Mouse (Mus musculus): ENCODE results near the gene Zfp36. TPM values are rescaled to one million over a fixed set of nuclear protein-coding genes. Genes with fewer than 3 reads are reported as not detected.

The Zfp36 gene
- polyA plus RNA-seq, 1 experiment from 2014 or later = 3.9 TPM

GRCm38 (mm10) chr7:28381938-28382337, 1.9 kb upstream of the Zfp36 start:
- ATAC-seq (ENCODE audit: low FRiP score) = no peak
- Histone ChIP-seq H3K4me3 (ENCODE audit: low read depth, low read length) (peak overlapping the region; percentile 12), H3K9me3 (ENCODE audit: control insufficient read depth, low read length) (no peaks in the 10 kb centered on the region), H3K9ac (ENCODE audit: low read depth, low read length) (peak overlapping the region; percentile 57), H3K27ac (ENCODE audit: low read depth, low read length) (peak overlapping the region; percentile 71), H3K4me2 (replicated peaks; ENCODE audit: low read depth, low read length) (peak overlapping the region; percentile 45), H3K27me3 (ENCODE audit: control insufficient read depth, insufficient read depth, low read length) (no peaks in the 10 kb centered on the region), H3K36me3 (ENCODE audit: control insufficient read depth, insufficient read depth, low read length) (no peaks in the 10 kb centered on the region), H3K4me1 (replicated peaks; ENCODE audit: control insufficient read depth, insufficient read depth, low read length) (peaks cover 9% of the 10 kb centered on the region)
- 7% methylated on average over 19 of the region's 20 CpGs for WGBS
- DNase-seq (ENCODE audit: low spot score) = peak; percentile 53

GRCm38 (mm10) chr7:28381017-28381790, 1.2 kb upstream of the Zfp36 start:
- Histone ChIP-seq H3K27me3 (ENCODE audit: control insufficient read depth, insufficient read depth, low read length) (no peaks in the 10 kb centered on the region), H3K36me3 (ENCODE audit: control insufficient read depth, insufficient read depth, low read length) (no peaks in the 10 kb centered on the region), H3K4me1 (replicated peaks; ENCODE audit: control insufficient read depth, insufficient read depth, low read length) (peaks cover 9% of the 10 kb centered on the region), H3K4me3 (ENCODE audit: low read depth, low read length) (peak overlapping the region; percentile 12; the same call in 1 of the 2 replicates), H3K9me3 (ENCODE audit: control insufficient read depth, low read length) (no peaks in the 10 kb centered on the region), H3K27ac (ENCODE audit: low read depth, low read length) (peak overlapping the region; percentile 71), H3K9ac (ENCODE audit: low read depth, low read length) (peak overlapping the region; percentile 57), H3K4me2 (replicated peaks; ENCODE audit: low read depth, low read length) (peak overlapping the region; percentile 45)
- DNase-seq (ENCODE audit: low spot score) (no peak), ATAC-seq (ENCODE audit: low FRiP score) (no peak)
- WGBS = 8% methylated on average over 30 of the region's 30 CpGs

- Histone ChIP-seq H3K9ac (ENCODE audit: low read depth, low read length) (peak overlapping the region; percentile 70), H3K36me3 (ENCODE audit: control insufficient read depth, insufficient read depth, low read length) (no peaks in the 10 kb centered on the region), H3K27ac (ENCODE audit: low read depth, low read length) (peak overlapping the region; percentile 72), H3K4me2 (replicated peaks; ENCODE audit: low read depth, low read length) (peak overlapping the region; percentile 88), H3K27me3 (ENCODE audit: control insufficient read depth, insufficient read depth, low read length) (no peaks in the 10 kb centered on the region), H3K4me3 (ENCODE audit: low read depth, low read length) (peak overlapping the region; percentile 60), H3K9me3 (ENCODE audit: control insufficient read depth, low read length) (no peaks in the 10 kb centered on the region), H3K4me1 (replicated peaks; ENCODE audit: control insufficient read depth, insufficient read depth, low read length) (peaks cover 9% of the 10 kb centered on the region)
- DNase-seq (ENCODE audit: low spot score) (peak; percentile 90), ATAC-seq (ENCODE audit: low FRiP score) (peak; percentile 64)
- under 1% methylated on average over 53 of the region's 53 CpGs for whole genome bisulfite sequencing
Measured at GRCm38 (mm10) chr7:28378769-28379651, 1.0 kb downstream of the Zfp36 start.

GRCm38 (mm10) chr7:28378066-28378690, 1.9 kb downstream of the Zfp36 start:
- 44% methylated on average over 32 of the region's 32 CpGs for whole genome bisulfite sequencing
- Histone ChIP-seq H3K4me3 (ENCODE audit: low read depth, low read length) (peak overlapping the region; percentile 60), H3K27ac (ENCODE audit: low read depth, low read length) (no peak overlapping the region), H3K9ac (ENCODE audit: low read depth, low read length) (peak overlapping the region; percentile 70), H3K4me2 (replicated peaks; ENCODE audit: low read depth, low read length) (peak overlapping the region; percentile 88), H3K27me3 (ENCODE audit: control insufficient read depth, insufficient read depth, low read length) (no peaks in the 10 kb centered on the region), H3K36me3 (ENCODE audit: control insufficient read depth, insufficient read depth, low read length) (no peaks in the 10 kb centered on the region), H3K9me3 (ENCODE audit: control insufficient read depth, low read length) (no peaks in the 10 kb centered on the region), H3K4me1 (replicated peaks; ENCODE audit: control insufficient read depth, insufficient read depth, low read length) (peaks cover 9% of the 10 kb centered on the region)
- DNase-seq (ENCODE audit: low spot score) (no peak), ATAC-seq (ENCODE audit: low FRiP score) (no peak)

GRCm38 (mm10) chr7:28377190-28378065, 2.6 kb downstream of the Zfp36 start:
- 72% methylated on average over 18 of the region's 18 CpGs for WGBS
- Histone ChIP-seq H3K4me1 (replicated peaks; ENCODE audit: control insufficient read depth, insufficient read depth, low read length) (peaks cover 8% of the 10 kb centered on the region), H3K27me3 (ENCODE audit: control insufficient read depth, insufficient read depth, low read length) (no peaks in the 10 kb centered on the region), H3K36me3 (ENCODE audit: control insufficient read depth, insufficient read depth, low read length) (no peaks in the 10 kb centered on the region), H3K4me2 (replicated peaks; ENCODE audit: low read depth, low read length) (peak overlapping the region; percentile 88; the same call in 1 of the 2 replicates), H3K9me3 (ENCODE audit: control insufficient read depth, low read length) (no peaks in the 10 kb centered on the region), H3K27ac (ENCODE audit: low read depth, low read length) (no peak overlapping the region), H3K9ac (ENCODE audit: low read depth, low read length) (0 out of 2 replicates have a peak overlapping the region, but pooled peaks have one; percentile 4), H3K4me3 (ENCODE audit: low read depth, low read length) (peak overlapping the region; percentile 60)
- ATAC-seq (ENCODE audit: low FRiP score) = no peak
- no peak for DNase-seq (ENCODE audit: low spot score)

GRCm38 (mm10) chr7:28376011-28376771, 3.9 kb downstream of the Zfp36 start:
- H3K9ac ChIP-seq (ENCODE audit: low read depth, low read length) = peak overlapping the region; percentile 66
- H3K27me3 ChIP-seq (ENCODE audit: control insufficient read depth, insufficient read depth, low read length) = no peaks in the 10 kb centered on the region
- peak overlapping the region; percentile 67 for H3K4me2 ChIP-seq (replicated peaks; ENCODE audit: low read depth, low read length)
- 5% methylated on average over 26 of the region's 30 CpGs for WGBS
- H3K4me3 ChIP-seq (ENCODE audit: low read depth, low read length) = peak overlapping the region; percentile 31
- peak overlapping the region; percentile 89 for H3K27ac ChIP-seq (ENCODE audit: low read depth, low read length)
- no peaks in the 10 kb centered on the region for H3K9me3 ChIP-seq (ENCODE audit: control insufficient read depth, low read length)
- ATAC-seq (ENCODE audit: low FRiP score) = no peak
- H3K36me3 ChIP-seq (ENCODE audit: control insufficient read depth, insufficient read depth, low read length) = no peaks in the 10 kb centered on the region
- DNase-seq (ENCODE audit: low spot score) = no peak
- H3K4me1 ChIP-seq (replicated peaks; ENCODE audit: control insufficient read depth, insufficient read depth, low read length) = peaks cover 3% of the 10 kb centered on the region

- Histone ChIP-seq H3K27ac (ENCODE audit: low read depth, low read length) (peak overlapping the region; percentile 89), H3K4me1 (replicated peaks; ENCODE audit: control insufficient read depth, insufficient read depth, low read length) (no peaks in the 10 kb centered on the region; the same call in 1 of the 2 replicates), H3K27me3 (ENCODE audit: control insufficient read depth, insufficient read depth, low read length) (no peaks in the 10 kb centered on the region), H3K36me3 (ENCODE audit: control insufficient read depth, insufficient read depth, low read length) (no peaks in the 10 kb centered on the region), H3K9ac (ENCODE audit: low read depth, low read length) (peak overlapping the region; percentile 66), H3K9me3 (ENCODE audit: control insufficient read depth, low read length) (no peaks in the 10 kb centered on the region), H3K4me2 (replicated peaks; ENCODE audit: low read depth, low read length) (peak overlapping the region; percentile 67), H3K4me3 (ENCODE audit: low read depth, low read length) (peak overlapping the region; percentile 31)
- ATAC-seq (ENCODE audit: low FRiP score) (peak; percentile 34), DNase-seq (ENCODE audit: low spot score) (peak; percentile 90)
- WGBS = 3% methylated on average over 35 of the region's 36 CpGs
Measured at GRCm38 (mm10) chr7:28375176-28375921, 4.7 kb downstream of the Zfp36 start.
